Mouse (Mus musculus): ENCODE measurements around the gene Cxcr4.

DNA sequence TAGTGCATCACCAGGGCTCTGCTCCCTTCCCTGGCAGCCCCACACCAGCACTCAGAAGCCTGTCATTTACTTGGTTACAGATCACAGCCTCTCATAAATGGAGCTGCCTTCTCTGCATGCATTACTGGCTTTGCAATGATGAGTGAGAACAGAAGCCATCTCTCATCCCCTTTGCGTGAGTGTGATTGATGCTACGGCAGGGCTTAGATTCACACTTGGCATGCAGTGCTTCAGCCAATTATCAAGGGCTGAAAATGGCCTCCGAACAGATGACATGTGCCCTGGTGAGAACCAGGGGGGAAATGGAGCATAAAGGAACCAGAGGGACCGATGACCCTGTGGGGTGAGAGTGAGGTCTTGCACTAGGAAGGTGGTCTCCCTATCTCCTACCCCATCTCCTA, 47.6 kb upstream of the Cxcr4 start:
- no peak for TF ChIP-seq POLR2A (IDR thresholded peaks at IDR 0.05; ENCODE audit: low read depth, low read length)
- no peak for TF ChIP-seq CTCF (IDR thresholded peaks at IDR 0.05; ENCODE audit: extremely low read depth, insufficient read depth, insufficient read length, insufficient replicate concordance)
